Mouse (Mus musculus): ENCODE measurements around the gene Gtf2h2. TPM values are rescaled to one million over a fixed set of nuclear protein-coding genes. Genes with fewer than 3 reads are reported as not detected.

Gene Gtf2h2
- total and polyA plus RNA-seq, 3 experiments: 27.8 to 69.2 (median 61.1) TPM

GRCm38 (mm10) chr13:100524896-100525295 is 32.5 kb upstream of the Gtf2h2 start:
- DNase-seq (ENCODE audit: low spot score): no peak
- H3K36me3 ChIP-seq (replicated peaks): no peaks in the 10 kb centered on the region
- H3K27me3 ChIP-seq (ENCODE audit: insufficient read depth, low read length): peaks cover 13% of the 10 kb centered on the region
- no peaks in the 10 kb centered on the region for H3K4me1 ChIP-seq (ENCODE audit: insufficient read depth, low read depth, low read length)
- no peak for ATAC-seq (ENCODE audit: extremely low read depth, insufficient number of reproducible peaks, low FRiP score, poor library complexity, severe bottlenecking)
- no peak overlapping the region for H3K4me3 ChIP-seq (ENCODE audit: low read depth, low read length)
- H3K9me3 ChIP-seq (replicated peaks): no peaks in the 10 kb centered on the region
- TF ChIP-seq CTCF (IDR thresholded peaks at IDR 0.05; ENCODE audit: low read depth, low read length) (no peak), TAL1 (conservative IDR thresholded peaks at IDR 0.05; ENCODE audit: low read depth, low read length) (no peak), POLR2AphosphoS5 (IDR thresholded peaks at IDR 0.05; ENCODE audit: insufficient replicate concordance, low read depth, low read length) (no peak), GATA2 (IDR thresholded peaks at IDR 0.05; ENCODE audit: borderline replicate concordance, low read depth, low read length) (no peak)

- H3K4me3 ChIP-seq (ENCODE audit: low read depth, low read length): no peak overlapping the region
- ATAC-seq (ENCODE audit: extremely low read depth, insufficient number of reproducible peaks, low FRiP score, poor library complexity, severe bottlenecking) (no peak), DNase-seq (ENCODE audit: low spot score) (no peak)
- TF ChIP-seq CTCF (IDR thresholded peaks at IDR 0.05; ENCODE audit: low read depth, low read length) (no peak), TAL1 (conservative IDR thresholded peaks at IDR 0.05; ENCODE audit: low read depth, low read length) (no peak), GATA1 (IDR thresholded peaks at IDR 0.05; ENCODE audit: borderline replicate concordance, low read length) (no peak), GATA2 (IDR thresholded peaks at IDR 0.05; ENCODE audit: borderline replicate concordance, low read depth, low read length) (no peak), POLR2AphosphoS5 (IDR thresholded peaks at IDR 0.05; ENCODE audit: insufficient replicate concordance, low read depth, low read length) (no peak)
- H3K27me3 ChIP-seq (ENCODE audit: insufficient read depth, low read length): peaks cover 13% of the 10 kb centered on the region
- no peaks in the 10 kb centered on the region for H3K36me3 ChIP-seq (replicated peaks)
- H3K4me1 ChIP-seq (ENCODE audit: insufficient read depth, low read depth, low read length): no peaks in the 10 kb centered on the region
- H3K9me3 ChIP-seq (replicated peaks): no peaks in the 10 kb centered on the region
Measured at GRCm38 (mm10) chr13:100523698-100524097, 31.3 kb upstream of the Gtf2h2 start.

GRCm38 (mm10) chr13:100521724-100522591 is 29.6 kb upstream of the Gtf2h2 start:
- TF ChIP-seq TAL1 (conservative IDR thresholded peaks at IDR 0.05; ENCODE audit: low read depth, low read length) (no peak), CTCF (IDR thresholded peaks at IDR 0.05; ENCODE audit: low read depth, low read length) (no peak), POLR2AphosphoS5 (IDR thresholded peaks at IDR 0.05; ENCODE audit: insufficient replicate concordance, low read depth, low read length) (no peak), GATA1 (IDR thresholded peaks at IDR 0.05; ENCODE audit: borderline replicate concordance, low read length) (no peak), GATA2 (IDR thresholded peaks at IDR 0.05; ENCODE audit: borderline replicate concordance, low read depth, low read length) (no peak)
- H3K4me3 ChIP-seq (ENCODE audit: low read depth, low read length): no peak overlapping the region
- ATAC-seq (ENCODE audit: extremely low read depth, insufficient number of reproducible peaks, low FRiP score, poor library complexity, severe bottlenecking) (no peak), DNase-seq (ENCODE audit: low spot score) (no peak)
- no peaks in the 10 kb centered on the region for H3K36me3 ChIP-seq (replicated peaks)
- H3K27me3 ChIP-seq (ENCODE audit: insufficient read depth, low read length): peaks cover 13% of the 10 kb centered on the region
- H3K4me1 ChIP-seq (ENCODE audit: insufficient read depth, low read depth, low read length): peaks cover 4% of the 10 kb centered on the region
- H3K9me3 ChIP-seq (replicated peaks): no peaks in the 10 kb centered on the region

GRCm38 (mm10) chr13:100519162-100519561 is 26.8 kb upstream of the Gtf2h2 start:
- peaks cover 4% of the 10 kb centered on the region for H3K4me1 ChIP-seq (ENCODE audit: insufficient read depth, low read depth, low read length)
- H3K27me3 ChIP-seq (ENCODE audit: insufficient read depth, low read length): peaks cover 17% of the 10 kb centered on the region
- no peak overlapping the region for H3K4me3 ChIP-seq (ENCODE audit: low read depth, low read length)
- no peaks in the 10 kb centered on the region for H3K36me3 ChIP-seq (replicated peaks)
- no peak for TF ChIP-seq GATA1 (IDR thresholded peaks at IDR 0.05; ENCODE audit: borderline replicate concordance, low read length)
- no peak for TF ChIP-seq GATA2 (IDR thresholded peaks at IDR 0.05; ENCODE audit: borderline replicate concordance, low read depth, low read length)
- no peak for TF ChIP-seq CTCF (IDR thresholded peaks at IDR 0.05; ENCODE audit: low read depth, low read length)
- no peak for TF ChIP-seq POLR2AphosphoS5 (IDR thresholded peaks at IDR 0.05; ENCODE audit: insufficient replicate concordance, low read depth, low read length)
- TF ChIP-seq TAL1 (conservative IDR thresholded peaks at IDR 0.05; ENCODE audit: low read depth, low read length): no peak
- no peak for DNase-seq (ENCODE audit: low spot score)
- ATAC-seq (ENCODE audit: extremely low read depth, insufficient number of reproducible peaks, low FRiP score, poor library complexity, severe bottlenecking): no peak
- no peaks in the 10 kb centered on the region for H3K9me3 ChIP-seq (replicated peaks)

GRCm38 (mm10) chr13:100518191-100518590 is 25.8 kb upstream of the Gtf2h2 start:
- ATAC-seq (ENCODE audit: extremely low read depth, insufficient number of reproducible peaks, low FRiP score, poor library complexity, severe bottlenecking) (no peak), DNase-seq (ENCODE audit: low spot score) (no peak)
- Histone ChIP-seq H3K4me1 (ENCODE audit: insufficient read depth, low read depth, low read length) (peaks cover 4% of the 10 kb centered on the region), H3K9me3 (replicated peaks) (no peaks in the 10 kb centered on the region), H3K4me3 (ENCODE audit: low read depth, low read length) (no peak overlapping the region), H3K27me3 (ENCODE audit: insufficient read depth, low read length) (peaks cover 15% of the 10 kb centered on the region), H3K36me3 (replicated peaks) (no peaks in the 10 kb centered on the region)
- TF ChIP-seq GATA2 (IDR thresholded peaks at IDR 0.05; ENCODE audit: borderline replicate concordance, low read depth, low read length): no peak

- H3K9me3 ChIP-seq (replicated peaks): no peaks in the 10 kb centered on the region
- ATAC-seq (ENCODE audit: extremely low read depth, insufficient number of reproducible peaks, low FRiP score, poor library complexity, severe bottlenecking) (no peak), DNase-seq (ENCODE audit: low spot score) (no peak)
- H3K4me3 ChIP-seq (ENCODE audit: low read depth, low read length): no peak overlapping the region
- no peaks in the 10 kb centered on the region for H3K36me3 ChIP-seq (replicated peaks)
- H3K27me3 ChIP-seq (ENCODE audit: insufficient read depth, low read length): peaks cover 10% of the 10 kb centered on the region
- H3K4me1 ChIP-seq (ENCODE audit: insufficient read depth, low read depth, low read length): peaks cover 4% of the 10 kb centered on the region
- TF ChIP-seq GATA1 (IDR thresholded peaks at IDR 0.05; ENCODE audit: borderline replicate concordance, low read length) (no peak), CTCF (IDR thresholded peaks at IDR 0.05; ENCODE audit: low read depth, low read length) (no peak)
Measured at GRCm38 (mm10) chr13:100517652-100518153, 25.3 kb upstream of the Gtf2h2 start.

Measured in G1E (cell line).